Mouse (Mus musculus) embryonic facial prominence, embryonic 10.5 days (tissue): ENCODE data around the gene Rhog. TPM values are rescaled to one million over a fixed set of nuclear protein-coding genes. Genes with fewer than 3 reads are reported as not detected.

ENCODE experiments used
- DNase-seq: peaks from one replicate; pipeline ENCODE4 v3.0.0-alpha.2; 2017; ENCODE audit warnings: low spot score
- H3K27ac ChIP-seq: fragments of 300-500 bp; sonication (generic); replicated peaks from 2 replicates; pipeline ENCODE4 v1.5.1; 2016; ENCODE audit warnings: mild to moderate bottlenecking
- H3K27me3 ChIP-seq: fragments of 300-500 bp; sonication (generic); replicated peaks from 2 replicates; pipeline ENCODE4 v1.6.1; 2016; ENCODE audit warnings: low read depth, mild to moderate bottlenecking; ENCODE audit not compliant: poor library complexity, severe bottlenecking
- H3K36me3 ChIP-seq: fragments of 300-500 bp; sonication (generic); replicated peaks from 2 replicates; pipeline ENCODE4 v1.6.1; 2016; ENCODE audit warnings: mild to moderate bottlenecking, moderate library complexity
- H3K4me1 ChIP-seq: fragments of 300-500 bp; sonication (generic); 2 replicates; pipeline ENCODE4 v1.6.1; 2016
- H3K4me3 ChIP-seq: fragments of 300-500 bp; sonication (generic); 2 replicates; pipeline ENCODE4 v1.5.1; 2016; ENCODE audit warnings: mild to moderate bottlenecking, moderate library complexity
- H3K9me3 ChIP-seq: fragments of 300-500 bp; sonication (generic); 2 replicates; pipeline ENCODE4 v1.6.1; 2016; ENCODE audit warnings: mild to moderate bottlenecking
- WGBS: fragments of 180-500 bp; shearing (Covaris S2); methylation state at CpG from one replicate; pipeline ENCODE4 v1.1.7; 2016; 5-methylcytosine and 5-hydroxymethylcytosine counted together
- polyA plus RNA-seq: library from polyadenylated mRNA; unstranded; fragments of >200 nt; fragmentation: Nextera tagmentation; extraction: Ambion mirVana; gene quantifications from 2 replicates; pipeline ENCODE4 v1.2.1, GENCODE M21; 2016

Gene Rhog
- 42.5 and 48.4 TPM in 2 replicates for polyA plus RNA-seq

DNA sequence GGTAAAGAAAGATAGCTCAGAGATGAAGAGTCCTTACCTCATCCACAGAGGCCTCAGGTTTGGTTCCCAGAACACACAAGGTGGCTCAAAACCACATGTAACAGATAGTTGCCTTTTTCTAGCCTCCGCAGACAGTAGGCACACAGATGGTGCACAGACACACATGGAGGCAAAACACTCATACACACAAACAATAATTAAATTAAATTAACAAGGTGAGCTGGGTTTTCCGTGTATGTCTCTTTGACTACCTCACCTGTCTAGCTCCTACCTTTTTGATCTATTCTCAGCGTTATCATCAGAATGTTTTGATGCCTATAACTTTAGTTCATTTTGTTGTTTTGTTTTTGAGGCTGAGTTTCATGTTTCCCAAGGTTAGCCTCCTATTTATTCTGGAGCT lies at the start of gene Rhog:
Rhog (minus strand) TSS at position 101 of the 400 bp plus-strand sequence.
- Histone ChIP-seq H3K9me3 (no peaks in the 10 kb centered on the region), H3K4me3 (no peak within 1 kb of the TSS), H3K36me3 (no peaks in the 10 kb centered on the region), H3K27ac (no peak within 1 kb of the TSS), H3K4me1 (peaks cover 9% of the 10 kb centered on the region), H3K27me3 (no peaks in the 10 kb centered on the region)
- WGBS: 85% methylated on average over 3 of the region's 3 CpGs
- no peak for DNase-seq

DNA sequence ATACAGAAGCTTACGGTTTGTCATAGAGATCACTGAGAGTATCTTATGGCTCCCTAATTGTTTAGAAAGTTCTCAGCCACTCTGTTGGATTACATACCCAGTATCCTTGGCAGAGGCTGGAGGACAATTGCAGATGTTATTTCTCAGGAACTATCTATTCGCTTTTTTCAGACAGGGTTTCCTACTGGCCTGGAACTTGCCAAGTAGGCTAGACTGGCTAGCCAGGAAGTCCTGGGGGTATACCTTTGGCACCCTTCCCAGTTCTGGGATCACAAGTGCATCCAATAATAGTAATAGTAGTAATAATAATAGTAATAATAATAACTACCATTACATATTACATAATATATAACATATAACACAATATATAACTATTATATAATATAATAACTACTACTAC lies 49.7 kb upstream of the Rhog start:
- Histone ChIP-seq H3K4me3 (no peak overlapping the region), H3K27ac (no peak overlapping the region), H3K36me3 (no peaks in the 10 kb centered on the region), H3K27me3 (no peaks in the 10 kb centered on the region), H3K9me3 (no peaks in the 10 kb centered on the region), H3K4me1 (peaks cover 1% of the 10 kb centered on the region)
- no peak for DNase-seq
- WGBS: 86% methylated on average over 2 of the region's 2 CpGs

- Histone ChIP-seq H3K4me1 (no peaks in the 10 kb centered on the region), H3K27me3 (no peaks in the 10 kb centered on the region), H3K9me3 (no peaks in the 10 kb centered on the region), H3K36me3 (no peaks in the 10 kb centered on the region), H3K4me3 (no peak overlapping the region), H3K27ac (no peak overlapping the region)
- WGBS: 89% methylated on average over 4 of the region's 4 CpGs
- no peak for DNase-seq
Measured at GRCm38 (mm10) chr7:102302471-102302870, 46.6 kb upstream of the Rhog start.

GRCm38 (mm10) chr7:102300761-102301160 lies 44.9 kb upstream of the Rhog start:
- Histone ChIP-seq H3K27ac (no peak overlapping the region), H3K27me3 (no peaks in the 10 kb centered on the region), H3K4me3 (no peak overlapping the region), H3K36me3 (no peaks in the 10 kb centered on the region), H3K4me1 (no peaks in the 10 kb centered on the region), H3K9me3 (no peaks in the 10 kb centered on the region)
- DNase-seq: no peak
- 87% methylated on average over 1 of the region's 1 CpGs for WGBS

- DNase-seq: no peak
- Histone ChIP-seq H3K27ac (no peak overlapping the region), H3K27me3 (no peaks in the 10 kb centered on the region), H3K36me3 (no peaks in the 10 kb centered on the region), H3K4me1 (peaks cover 8% of the 10 kb centered on the region), H3K9me3 (no peaks in the 10 kb centered on the region), H3K4me3 (no peak overlapping the region)
- WGBS: 24% methylated on average over 2 of the region's 2 CpGs
Measured at GRCm38 (mm10) chr7:102293234-102293633, 37.4 kb upstream of the Rhog start.

DNA sequence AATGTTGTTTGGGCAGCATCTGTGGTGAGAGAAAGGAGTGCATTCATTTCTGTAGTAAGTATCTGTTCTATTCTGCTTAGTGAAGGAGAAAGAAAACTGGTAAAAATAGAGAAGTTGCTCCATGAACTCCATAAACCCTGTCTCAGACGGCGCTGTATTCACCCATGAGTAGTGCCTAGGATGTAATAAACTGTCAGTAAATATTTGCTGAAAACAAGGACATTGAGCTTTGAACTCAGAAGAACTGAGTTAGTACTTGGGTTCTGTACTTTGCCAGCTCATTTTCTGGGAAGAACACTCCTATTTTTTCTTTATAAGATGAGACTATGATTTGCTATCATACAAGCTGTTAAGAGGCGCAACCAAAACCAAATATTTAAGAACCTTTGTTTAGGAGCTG lies 36.4 kb upstream of the Rhog start:
- no peak overlapping the region for H3K4me3 ChIP-seq
- no peak overlapping the region for H3K27ac ChIP-seq
- WGBS: 95% methylated on average over 3 of the region's 3 CpGs
- H3K4me1 ChIP-seq: peaks cover 8% of the 10 kb centered on the region
- H3K27me3 ChIP-seq: no peaks in the 10 kb centered on the region
- no peaks in the 10 kb centered on the region for H3K9me3 ChIP-seq
- DNase-seq: no peak
- no peaks in the 10 kb centered on the region for H3K36me3 ChIP-seq

GRCm38 (mm10) chr7:102289466-102289865 lies 33.6 kb upstream of the Rhog start:
- Histone ChIP-seq H3K4me1 (peaks cover 8% of the 10 kb centered on the region), H3K36me3 (no peaks in the 10 kb centered on the region), H3K9me3 (no peaks in the 10 kb centered on the region), H3K27me3 (no peaks in the 10 kb centered on the region), H3K27ac (no peak overlapping the region), H3K4me3 (no peak overlapping the region)
- 82% methylated on average over 6 of the region's 6 CpGs for WGBS
- DNase-seq: no peak

DNA sequence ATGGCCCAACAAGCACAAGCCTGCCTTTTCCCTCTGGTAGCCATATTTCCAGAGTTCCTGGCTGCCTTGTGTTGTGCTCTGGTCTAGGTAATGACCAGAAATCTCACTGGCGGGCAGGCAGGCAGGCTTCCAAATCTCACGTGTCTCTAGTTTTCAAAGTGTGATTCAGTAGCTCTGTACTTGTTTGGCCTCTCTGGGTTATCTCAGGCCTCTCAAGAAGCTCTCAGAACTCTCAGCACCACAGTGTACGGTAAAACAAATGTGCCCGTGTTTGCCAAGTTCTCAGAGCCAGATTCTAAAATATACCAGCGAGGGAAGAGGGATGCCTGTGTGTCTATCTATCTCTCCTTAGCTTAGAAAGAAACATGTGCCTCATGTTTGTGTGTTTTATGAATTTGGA lies 26.4 kb upstream of the Rhog start:
- no peak for DNase-seq

DNA sequence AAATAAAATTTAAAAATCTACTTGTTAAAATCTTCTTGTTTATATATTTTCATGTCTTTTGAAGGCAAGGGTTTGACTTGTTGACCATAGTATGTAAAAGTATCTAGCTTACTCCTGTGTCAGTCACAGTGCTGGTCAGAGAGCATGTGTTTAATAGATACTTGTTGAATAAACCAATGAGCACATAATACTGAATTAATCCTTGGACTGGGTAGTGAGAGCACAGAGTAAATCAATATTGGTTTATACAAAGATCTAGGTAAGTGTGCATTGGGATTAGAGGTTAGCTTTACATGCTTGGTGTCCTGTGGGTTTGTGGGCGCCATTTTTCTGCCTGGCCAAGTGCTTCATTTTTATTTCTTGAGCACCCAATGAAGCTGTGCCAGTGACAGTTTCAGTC lies 25.5 kb upstream of the Rhog start:
- no peaks in the 10 kb centered on the region for H3K27me3 ChIP-seq
- H3K27ac ChIP-seq: no peak overlapping the region
- DNase-seq: no peak
- H3K9me3 ChIP-seq: no peaks in the 10 kb centered on the region
- no peak overlapping the region for H3K4me3 ChIP-seq
- H3K36me3 ChIP-seq: no peaks in the 10 kb centered on the region
- WGBS: 94% methylated on average over 1 of the region's 1 CpGs
- H3K4me1 ChIP-seq: no peaks in the 10 kb centered on the region

More for the DNA sequence above, 26.4 kb upstream of the Rhog start:
- Histone ChIP-seq H3K27ac (no peak overlapping the region), H3K36me3 (no peaks in the 10 kb centered on the region), H3K4me1 (no peaks in the 10 kb centered on the region), H3K4me3 (no peak overlapping the region), H3K9me3 (no peaks in the 10 kb centered on the region), H3K27me3 (no peaks in the 10 kb centered on the region)
- WGBS: 85% methylated on average over 5 of the region's 5 CpGs

DNA sequence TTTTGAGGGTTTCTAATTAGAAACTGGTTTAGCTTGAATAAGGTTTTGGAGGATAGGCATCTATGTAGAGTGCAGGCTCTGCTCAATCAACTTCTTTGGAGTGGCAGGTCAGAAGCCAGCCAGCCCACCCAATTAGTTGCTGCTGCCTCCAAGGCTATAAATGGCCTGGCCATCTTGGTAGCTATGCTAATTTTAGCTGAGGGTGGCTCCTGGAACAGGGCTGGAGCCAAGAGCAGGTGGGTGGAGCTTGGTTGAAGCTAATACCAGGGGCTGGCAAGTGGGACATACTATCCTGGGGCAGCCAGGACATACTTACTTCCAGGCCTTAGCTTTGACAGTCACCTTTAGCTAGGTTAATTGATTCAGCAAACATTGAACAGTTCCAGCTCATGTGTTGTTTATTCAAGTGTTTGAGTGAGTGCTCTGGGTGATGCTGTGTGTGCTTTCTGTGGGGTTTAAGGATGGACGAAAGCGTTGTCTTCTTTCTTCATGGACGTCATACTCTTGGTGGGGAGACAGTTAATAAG lies 16.6 kb upstream of the Rhog start:
- DNase-seq: no peak
- no peaks in the 10 kb centered on the region for H3K9me3 ChIP-seq
- no peak overlapping the region for H3K4me3 ChIP-seq
- no peak overlapping the region for H3K27ac ChIP-seq
- H3K4me1 ChIP-seq: peaks cover 13% of the 10 kb centered on the region
- H3K27me3 ChIP-seq: peaks cover 27% of the 10 kb centered on the region
- no peaks in the 10 kb centered on the region for H3K36me3 ChIP-seq
- 85% methylated on average over 3 of the region's 3 CpGs for WGBS

- Histone ChIP-seq H3K4me1 (peaks cover 17% of the 10 kb centered on the region), H3K27me3 (peaks cover 27% of the 10 kb centered on the region), H3K4me3 (peak overlapping the region; percentile 90), H3K9me3 (no peaks in the 10 kb centered on the region), H3K36me3 (no peaks in the 10 kb centered on the region), H3K27ac (0 out of 2 replicates have a peak overlapping the region, but pooled peaks have one; percentile 79)
- no peak for DNase-seq
- 6% methylated on average over 12 of the region's 12 CpGs for WGBS
Measured at GRCm38 (mm10) chr7:102268395-102268748, 12.5 kb upstream of the Rhog start.

DNA sequence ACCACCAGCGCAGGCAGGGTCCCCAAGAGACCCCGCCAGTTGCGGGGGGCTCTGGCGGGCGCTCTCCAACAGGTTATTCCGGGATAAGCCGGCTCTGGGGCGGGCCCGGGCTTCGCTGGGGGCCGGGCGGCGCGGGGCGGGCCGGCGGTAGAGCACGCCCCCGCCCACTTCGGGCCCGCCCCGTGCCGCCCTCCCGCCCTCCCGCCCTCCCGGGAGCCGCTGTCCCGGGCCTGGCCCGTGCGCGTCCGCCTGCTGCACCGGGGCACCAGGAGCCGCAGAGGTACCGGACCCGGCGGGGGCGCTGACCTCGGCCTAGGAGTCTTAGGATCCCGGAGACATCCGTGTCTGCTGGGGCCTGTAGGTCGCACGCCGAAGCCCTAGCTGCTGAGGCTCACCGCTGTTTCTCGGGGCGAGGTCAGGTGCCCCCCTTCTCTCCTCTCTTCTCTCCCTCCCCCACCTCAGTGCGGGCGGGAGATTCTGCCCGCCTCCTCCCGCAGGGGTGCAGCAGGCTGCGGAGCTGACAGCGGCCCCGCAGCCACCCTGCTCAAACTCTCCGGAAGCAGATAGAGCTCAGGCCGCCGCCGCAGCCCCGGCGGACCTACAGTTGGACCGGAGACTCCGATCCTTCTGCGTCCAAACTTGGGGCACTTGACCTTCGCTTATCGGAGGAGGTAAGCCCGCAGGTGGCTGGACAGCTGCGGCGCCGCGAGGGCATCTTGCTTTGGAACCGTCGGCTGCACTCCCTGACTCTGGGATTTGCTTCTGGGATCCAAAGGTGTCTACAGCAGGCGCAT lies 11.9 kb upstream of the Rhog start, which contains the start of gene Stim1:
Stim1 (plus strand) TSS at position 206 of the 794 bp plus-strand sequence.
- under 1% methylated on average over 73 of the region's 73 CpGs for WGBS

GRCm38 (mm10) chr7:102267113-102267579 lies 11.3 kb upstream of the Rhog start:
- no peaks in the 10 kb centered on the region for H3K36me3 ChIP-seq
- peak overlapping the region; percentile 79 for H3K27ac ChIP-seq
- peaks cover 27% of the 10 kb centered on the region for H3K27me3 ChIP-seq
- under 1% methylated on average over 34 of the region's 34 CpGs for whole genome bisulfite sequencing
- peak; percentile 95 for DNase-seq
- no peaks in the 10 kb centered on the region for H3K9me3 ChIP-seq
- peaks cover 13% of the 10 kb centered on the region for H3K4me1 ChIP-seq
- H3K4me3 ChIP-seq: peak overlapping the region; percentile 90

More for the DNA sequence above, 11.9 kb upstream of the Rhog start, which contains the start of gene Stim1:
- Histone ChIP-seq H3K27me3 (peaks cover 27% of the 10 kb centered on the region), H3K36me3 (no peaks in the 10 kb centered on the region), H3K4me1 (peaks cover 17% of the 10 kb centered on the region), H3K27ac (peak within 1 kb of the TSS; percentile 79), H3K4me3 (peak within 1 kb of the TSS; percentile 90), H3K9me3 (no peaks in the 10 kb centered on the region)
- peak; percentile 76 for DNase-seq
